Mouse (Mus musculus): ENCODE results near the gene Tpi1. TPM values are rescaled to one million over a fixed set of nuclear protein-coding genes. Genes with fewer than 3 reads are reported as not detected.

Tpi1 gene
- 643 and 681 TPM in 2 replicates for polyA plus RNA-seq (2014; fragmentation: Nextera tagmentation; extraction: Ambion mirVana)

- H3K4me1 ChIP-seq (ENCODE audit: control insufficient read depth, insufficient read depth, low read length) = peaks cover 19% of the 10 kb centered on the region; the same call in 1 of the 2 replicates
- peak within 1 kb of the TSS; percentile 74 for H3K4me3 ChIP-seq (ENCODE audit: low read length)
- peak within 1 kb of the TSS; percentile 57 for H3K4me2 ChIP-seq (replicated peaks; ENCODE audit: low read depth, low read length)
- H3K9me3 ChIP-seq (ENCODE audit: control insufficient read depth, low read length) = no peaks in the 10 kb centered on the region
- H3K27ac ChIP-seq (ENCODE audit: low read depth, low read length) = peak within 1 kb of the TSS; percentile 91
- peak within 1 kb of the TSS; percentile 82 for H3K9ac ChIP-seq (ENCODE audit: low read depth, low read length)
- WGBS = under 1% methylated on average over 22 of the region's 22 CpGs
- H3K36me3 ChIP-seq (ENCODE audit: control insufficient read depth, insufficient read depth, low read length) = peaks cover 55% of the 10 kb centered on the region
- peak; percentile 87 for ATAC-seq (ENCODE audit: low FRiP score, low TSS enrichment)
- no peaks in the 10 kb centered on the region for H3K27me3 ChIP-seq (ENCODE audit: control insufficient read depth, insufficient read depth, low read length)
These were observed at the start of gene Tpi1 for GRCm38 (mm10) chr6:124813933-124814332. Gene Tpi1, minus strand, starts transcription at chr6:124814296.

DNA sequence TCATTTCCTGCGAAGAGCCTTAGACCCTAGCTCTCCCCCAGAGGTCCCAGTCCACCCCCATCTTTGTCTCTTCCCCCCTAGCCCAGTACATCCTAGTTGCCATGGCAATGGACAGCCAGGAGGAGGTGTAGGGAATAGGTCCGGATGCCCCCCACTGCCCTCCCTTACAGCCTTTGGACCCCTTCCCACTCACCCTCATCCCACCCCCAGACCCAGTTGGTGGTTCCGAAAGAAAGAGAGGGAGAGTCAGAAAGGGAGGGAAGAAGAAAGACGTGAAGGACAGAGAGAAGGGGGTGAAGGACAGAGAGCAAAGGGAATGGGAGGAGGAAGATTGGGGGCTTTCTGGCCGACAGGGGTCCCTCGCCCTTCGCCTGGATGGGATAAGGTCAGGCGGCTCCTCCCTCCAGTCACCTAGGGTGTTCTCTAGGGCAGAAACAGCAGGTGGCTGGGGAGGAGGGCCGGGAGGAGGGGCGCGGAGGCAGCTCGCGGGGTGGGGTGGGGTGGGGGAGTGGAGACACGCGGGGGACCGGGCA, 49.1 kb upstream of the Tpi1 start:
- H3K9me3 ChIP-seq (ENCODE audit: control insufficient read depth, low read length) = no peaks in the 10 kb centered on the region
- peak overlapping the region; percentile 90 for H3K4me2 ChIP-seq (replicated peaks; ENCODE audit: low read depth, low read length)
- H3K36me3 ChIP-seq (ENCODE audit: control insufficient read depth, insufficient read depth, low read length) = no peaks in the 10 kb centered on the region
- no peak overlapping the region for H3K27ac ChIP-seq (ENCODE audit: low read depth, low read length)
- WGBS = 0% methylated on average over 16 of the region's 16 CpGs
- H3K27me3 ChIP-seq (ENCODE audit: control insufficient read depth, insufficient read depth, low read length) = peaks cover 6% of the 10 kb centered on the region
- peak overlapping the region; percentile 52 for H3K4me3 ChIP-seq (ENCODE audit: low read length)
- peak overlapping the region; percentile 65 for H3K9ac ChIP-seq (ENCODE audit: low read depth, low read length)
- ATAC-seq (ENCODE audit: low FRiP score, low TSS enrichment) = peak; percentile 22; the same call in 1 of the 2 replicates
- H3K4me1 ChIP-seq (ENCODE audit: control insufficient read depth, insufficient read depth, low read length) = peaks cover 25% of the 10 kb centered on the region

GRCm38 (mm10) chr6:124862406-124863124, 48.5 kb upstream of the Tpi1 start:
- no peaks in the 10 kb centered on the region for H3K36me3 ChIP-seq (ENCODE audit: control insufficient read depth, insufficient read depth, low read length)
- H3K27ac ChIP-seq (ENCODE audit: low read depth, low read length) = no peak overlapping the region
- H3K27me3 ChIP-seq (ENCODE audit: control insufficient read depth, insufficient read depth, low read length) = peaks cover 6% of the 10 kb centered on the region
- no peak overlapping the region for H3K9ac ChIP-seq (ENCODE audit: low read depth, low read length)
- no peaks in the 10 kb centered on the region for H3K9me3 ChIP-seq (ENCODE audit: control insufficient read depth, low read length)
- peaks cover 27% of the 10 kb centered on the region for H3K4me1 ChIP-seq (ENCODE audit: control insufficient read depth, insufficient read depth, low read length)
- 13% methylated on average over 8 of the region's 8 CpGs for WGBS
- ATAC-seq (ENCODE audit: low FRiP score, low TSS enrichment) = no peak
- peak overlapping the region; percentile 52 for H3K4me3 ChIP-seq (ENCODE audit: low read length)
- peak overlapping the region; percentile 90 for H3K4me2 ChIP-seq (replicated peaks; ENCODE audit: low read depth, low read length)

DNA sequence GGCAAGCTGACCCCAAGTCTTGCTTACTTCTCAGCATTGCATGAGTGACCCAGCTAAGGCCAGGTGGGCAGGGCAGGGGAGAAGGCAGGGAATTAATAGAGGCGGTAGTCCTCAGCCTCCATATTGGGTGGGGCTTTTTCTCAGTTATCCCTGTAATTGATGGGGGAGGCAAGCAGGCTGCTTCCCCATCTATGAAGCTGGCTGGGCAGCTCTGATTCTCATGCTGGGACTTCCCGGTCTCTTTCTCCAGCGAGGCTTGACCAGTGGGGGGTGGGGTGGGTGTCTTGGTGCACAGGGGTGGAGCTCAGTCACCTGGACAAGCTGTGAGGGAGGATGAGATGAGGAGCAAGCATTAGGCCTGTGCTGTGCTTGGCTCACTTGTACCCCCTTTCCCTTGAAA, 47.7 kb upstream of the Tpi1 start:
- ATAC-seq (ENCODE audit: low FRiP score, low TSS enrichment) = no peak
- H3K9ac ChIP-seq (ENCODE audit: low read depth, low read length) = peak overlapping the region; percentile 12; the same call in 1 of the 2 replicates
- no peak overlapping the region for H3K4me2 ChIP-seq (replicated peaks; ENCODE audit: low read depth, low read length)
- H3K4me3 ChIP-seq (ENCODE audit: low read length) = no peak overlapping the region
- H3K27me3 ChIP-seq (ENCODE audit: control insufficient read depth, insufficient read depth, low read length) = peaks cover 6% of the 10 kb centered on the region
- H3K4me1 ChIP-seq (ENCODE audit: control insufficient read depth, insufficient read depth, low read length) = peaks cover 27% of the 10 kb centered on the region
- WGBS = 20% methylated on average over 3 of the region's 3 CpGs
- H3K9me3 ChIP-seq (ENCODE audit: control insufficient read depth, low read length) = no peaks in the 10 kb centered on the region
- H3K36me3 ChIP-seq (ENCODE audit: control insufficient read depth, insufficient read depth, low read length) = no peaks in the 10 kb centered on the region
- H3K27ac ChIP-seq (ENCODE audit: low read depth, low read length) = no peak overlapping the region

DNA sequence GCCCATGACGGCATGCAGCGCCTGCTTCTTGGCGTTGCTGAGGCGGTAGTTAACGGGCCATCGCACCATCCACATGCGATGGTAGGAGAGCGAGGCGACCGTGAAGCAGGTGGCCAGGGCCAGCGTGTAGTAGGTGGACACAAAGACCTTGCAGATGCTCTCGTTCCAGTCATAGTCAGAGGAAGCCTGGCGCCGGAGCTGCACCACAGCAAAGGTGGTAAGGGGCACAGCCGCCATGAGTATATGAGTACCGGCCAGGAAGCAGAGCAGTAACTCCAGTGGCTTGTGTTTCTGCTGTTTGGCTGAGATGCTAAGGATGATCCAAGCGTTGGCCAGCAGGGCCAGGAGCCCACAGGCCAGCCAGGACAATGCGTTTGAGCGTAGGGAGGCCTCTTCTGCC, 47.2 kb upstream of the Tpi1 start:
- ATAC-seq (ENCODE audit: low FRiP score, low TSS enrichment) = no peak
- peaks cover 6% of the 10 kb centered on the region for H3K27me3 ChIP-seq (ENCODE audit: control insufficient read depth, insufficient read depth, low read length)
- peak overlapping the region; percentile 12; the same call in 1 of the 2 replicates for H3K9ac ChIP-seq (ENCODE audit: low read depth, low read length)
- H3K9me3 ChIP-seq (ENCODE audit: control insufficient read depth, low read length) = no peaks in the 10 kb centered on the region
- WGBS = 85% methylated on average over 19 of the region's 19 CpGs
- H3K4me3 ChIP-seq (ENCODE audit: low read length) = no peak overlapping the region
- no peaks in the 10 kb centered on the region for H3K36me3 ChIP-seq (ENCODE audit: control insufficient read depth, insufficient read depth, low read length)
- H3K4me2 ChIP-seq (replicated peaks; ENCODE audit: low read depth, low read length) = no peak overlapping the region
- no peak overlapping the region for H3K27ac ChIP-seq (ENCODE audit: low read depth, low read length)
- peaks cover 28% of the 10 kb centered on the region for H3K4me1 ChIP-seq (ENCODE audit: control insufficient read depth, insufficient read depth, low read length)

- 89% methylated on average over 9 of the region's 9 CpGs for WGBS
- Histone ChIP-seq H3K27me3 (ENCODE audit: control insufficient read depth, insufficient read depth, low read length) (peaks cover 6% of the 10 kb centered on the region), H3K9ac (ENCODE audit: low read depth, low read length) (no peak overlapping the region), H3K27ac (ENCODE audit: low read depth, low read length) (no peak overlapping the region), H3K9me3 (ENCODE audit: control insufficient read depth, low read length) (no peaks in the 10 kb centered on the region), H3K4me2 (replicated peaks; ENCODE audit: low read depth, low read length) (no peak overlapping the region), H3K36me3 (ENCODE audit: control insufficient read depth, insufficient read depth, low read length) (no peaks in the 10 kb centered on the region), H3K4me3 (ENCODE audit: low read length) (no peak overlapping the region), H3K4me1 (ENCODE audit: control insufficient read depth, insufficient read depth, low read length) (peaks cover 33% of the 10 kb centered on the region)
- no peak for ATAC-seq (ENCODE audit: low FRiP score, low TSS enrichment)
These were observed 46.4 kb upstream of the Tpi1 start for GRCm38 (mm10) chr6:124860511-124860910.

DNA sequence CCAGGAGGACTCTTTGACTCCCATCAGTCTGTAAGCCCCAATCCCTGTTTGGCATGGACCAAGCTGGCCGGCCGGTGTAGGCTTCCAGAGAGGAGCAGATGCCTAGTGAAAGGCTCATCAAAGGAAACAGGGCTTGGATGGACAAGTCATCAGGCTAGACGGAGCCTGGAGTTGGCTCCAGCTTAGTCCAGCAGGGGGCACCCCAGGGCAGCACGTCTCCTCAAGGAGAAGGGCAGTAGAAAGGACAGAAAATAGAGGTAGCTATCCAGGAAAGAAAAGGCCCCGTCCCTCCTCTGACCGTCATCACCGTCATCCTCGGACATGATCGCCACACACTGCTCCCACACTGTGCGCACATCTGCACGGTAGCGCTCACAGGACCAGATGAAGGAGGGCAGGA, 45.6 kb upstream of the Tpi1 start:
- H3K27me3 ChIP-seq (ENCODE audit: control insufficient read depth, insufficient read depth, low read length) = peaks cover 6% of the 10 kb centered on the region
- ATAC-seq (ENCODE audit: low FRiP score, low TSS enrichment) = 0 out of 2 replicates have a peak, but pooled peaks have one; percentile 1
- peaks cover 33% of the 10 kb centered on the region for H3K4me1 ChIP-seq (ENCODE audit: control insufficient read depth, insufficient read depth, low read length)
- no peak overlapping the region for H3K27ac ChIP-seq (ENCODE audit: low read depth, low read length)
- peak overlapping the region; percentile 10; the same call in 1 of the 2 replicates for H3K4me2 ChIP-seq (replicated peaks; ENCODE audit: low read depth, low read length)
- no peak overlapping the region for H3K9ac ChIP-seq (ENCODE audit: low read depth, low read length)
- no peaks in the 10 kb centered on the region for H3K9me3 ChIP-seq (ENCODE audit: control insufficient read depth, low read length)
- 9% methylated on average over 12 of the region's 12 CpGs for WGBS
- H3K36me3 ChIP-seq (ENCODE audit: control insufficient read depth, insufficient read depth, low read length) = no peaks in the 10 kb centered on the region; the same call in 1 of the 2 replicates
- H3K4me3 ChIP-seq (ENCODE audit: low read length) = no peak overlapping the region

- Histone ChIP-seq H3K9ac (ENCODE audit: low read depth, low read length) (no peak overlapping the region), H3K9me3 (ENCODE audit: control insufficient read depth, low read length) (no peaks in the 10 kb centered on the region), H3K36me3 (ENCODE audit: control insufficient read depth, insufficient read depth, low read length) (peaks cover 3% of the 10 kb centered on the region; the same call in 1 of the 2 replicates), H3K4me3 (ENCODE audit: low read length) (no peak overlapping the region), H3K4me1 (ENCODE audit: control insufficient read depth, insufficient read depth, low read length) (peaks cover 33% of the 10 kb centered on the region), H3K27me3 (ENCODE audit: control insufficient read depth, insufficient read depth, low read length) (peaks cover 6% of the 10 kb centered on the region), H3K4me2 (replicated peaks; ENCODE audit: low read depth, low read length) (peak overlapping the region; percentile 90), H3K27ac (ENCODE audit: low read depth, low read length) (no peak overlapping the region)
- WGBS = 77% methylated on average over 28 of the region's 28 CpGs
- ATAC-seq (ENCODE audit: low FRiP score, low TSS enrichment) = no peak
These were observed 44.6 kb upstream of the Tpi1 start for GRCm38 (mm10) chr6:124858561-124859318.

Measured in kidney, embryonic 14.5 days (tissue).